ENCODE assay signal across 23 mouse cellular contexts in genomic region chr2:51443946-51444345, GRCm38 (mm10).
DNase-seq lines count a peak whose midpoint lies in the region; ATAC-seq and TF ChIP-seq lines count a peak whose summit lies in the region.
"Had no signal": no experiment of that assay in that cellular context is flagged by ENCODE, and none has a peak within 500 bp of the region (broad histone marks: within the 10 kb centered on the region; RNA-seq: fewer than 3 reads in every experiment).

No protein-coding gene starts in this region.

- H3K9ac ChIP-seq in hindbrain, embryonic 14.5 days = no peak overlapping the region
- H3K9ac ChIP-seq in intestine, embryonic 16.5 days (ENCODE audit: low read depth, low read length) = no peak overlapping the region
- H3K9ac ChIP-seq in midbrain, embryonic 14.5 days (replicated peaks; ENCODE audit: low read length) = no peak overlapping the region
- H3K9ac ChIP-seq: embryonic facial prominence, embryonic 13.5 days; forebrain, embryonic 12.5 days; heart, embryonic 13.5 days; hindbrain, embryonic 12.5 days had no signal

- ATAC-seq in hindbrain, embryonic 14.5 days (ENCODE audit: low FRiP score) = peak; percentile 37; the same call in 1 of the 2 replicates
- ATAC-seq in intestine, embryonic 16.5 days = peak; percentile 96
- ATAC-seq in midbrain, embryonic 14.5 days (ENCODE audit: low FRiP score, low TSS enrichment) = peak; percentile 83; the same call in 1 of the 2 replicates
- ATAC-seq: activated CD4-positive, CD25-positive, alpha-beta regulatory T cell, adult 4 months; forebrain, embryonic 16.5 days; hindbrain, postnatal 0 days; Patski had no signal

- no peak overlapping the region for H3K4me3 ChIP-seq in hindbrain, embryonic 14.5 days (replicated peaks; ENCODE audit: low read length)
- no peak overlapping the region for H3K4me3 ChIP-seq in hindbrain, embryonic 10.5 days
- no peak overlapping the region for H3K4me3 ChIP-seq in intestine, embryonic 16.5 days (ENCODE audit: low read length)
- H3K4me3 ChIP-seq in midbrain, embryonic 14.5 days (replicated peaks; ENCODE audit: low read depth, low read length) = no peak overlapping the region
- H3K4me3 ChIP-seq: embryonic facial prominence, embryonic 13.5 days; forebrain, embryonic 12.5 days; heart, embryonic 13.5 days; hindbrain, embryonic 12.5 days had no signal

- 54% methylated on average over 3 of the region's 3 CpGs for whole genome bisulfite sequencing in hindbrain, embryonic 14.5 days
- WGBS in hindbrain, embryonic 10.5 days = 80% methylated on average over 3 of the region's 3 CpGs
- 53% methylated on average over 3 of the region's 3 CpGs for WGBS in intestine, embryonic 16.5 days
- 16% methylated on average over 3 of the region's 3 CpGs for WGBS in midbrain, embryonic 14.5 days

- no peaks in the 10 kb centered on the region for H3K36me3 ChIP-seq in hindbrain, embryonic 14.5 days (replicated peaks; ENCODE audit: control insufficient read depth, insufficient read depth)
- no peaks in the 10 kb centered on the region for H3K36me3 ChIP-seq in hindbrain, embryonic 10.5 days
- H3K36me3 ChIP-seq in intestine, embryonic 16.5 days (ENCODE audit: control insufficient read depth, insufficient read depth, low read length) = no peaks in the 10 kb centered on the region
- H3K36me3 ChIP-seq in midbrain, embryonic 14.5 days (ENCODE audit: control insufficient read depth, insufficient read depth, low read length) = no peaks in the 10 kb centered on the region
- H3K36me3 ChIP-seq: embryonic facial prominence, embryonic 13.5 days; forebrain, embryonic 12.5 days; heart, embryonic 13.5 days; hindbrain, embryonic 12.5 days had no signal

- no peaks in the 10 kb centered on the region; the same call in 1 of the 2 replicates for H3K4me1 ChIP-seq in hindbrain, embryonic 14.5 days (replicated peaks; ENCODE audit: control insufficient read depth, insufficient read depth, low read length)
- 0 out of 2 replicates have a peak, but pooled peaks cover 5% of the 10 kb centered on the region for H3K4me1 ChIP-seq in hindbrain, embryonic 10.5 days (replicated peaks)
- peaks cover 2% of the 10 kb centered on the region; the same call in 1 of the 2 replicates for H3K4me1 ChIP-seq in intestine, embryonic 16.5 days (ENCODE audit: control insufficient read depth, insufficient read depth, low read length)
- peaks cover 19% of the 10 kb centered on the region; the same call in 1 of the 2 replicates for H3K4me1 ChIP-seq in midbrain, embryonic 14.5 days (ENCODE audit: control insufficient read depth, insufficient read depth, low read length)
- H3K4me1 ChIP-seq: heart, embryonic 13.5 days had no signal

- no peak overlapping the region for H3K27ac ChIP-seq in hindbrain, embryonic 14.5 days
- no peak overlapping the region for H3K27ac ChIP-seq in hindbrain, embryonic 10.5 days
- H3K27ac ChIP-seq in intestine, embryonic 16.5 days (ENCODE audit: low read length) = no peak overlapping the region
- no peak overlapping the region for H3K27ac ChIP-seq in midbrain, embryonic 14.5 days (replicated peaks; ENCODE audit: low read depth, low read length)
- H3K27ac ChIP-seq: embryonic facial prominence, embryonic 13.5 days; forebrain, embryonic 12.5 days; heart, embryonic 13.5 days; hindbrain, embryonic 12.5 days; hindbrain, postnatal 0 days had no signal

- TF ChIP-seq CTCF in brain, embryonic 14.5 days (IDR thresholded peaks at IDR 0.05; ENCODE audit: borderline replicate concordance, extremely low read depth, insufficient read depth, insufficient read length) = no peak

- H3K4me2 ChIP-seq in hindbrain, embryonic 14.5 days (replicated peaks) = no peak overlapping the region
- no peak overlapping the region for H3K4me2 ChIP-seq in intestine, embryonic 16.5 days (ENCODE audit: low read depth, low read length)
- no peak overlapping the region for H3K4me2 ChIP-seq in midbrain, embryonic 14.5 days (ENCODE audit: low read length)
- H3K4me2 ChIP-seq: forebrain, embryonic 12.5 days; heart, embryonic 13.5 days; hindbrain, embryonic 12.5 days had no signal

- no peak for TF ChIP-seq POLR2A in brain, embryonic 14.5 days (IDR thresholded peaks at IDR 0.05; ENCODE audit: borderline replicate concordance, extremely low read depth, insufficient read depth, insufficient read length, poor library complexity, severe bottlenecking)

- no peaks in the 10 kb centered on the region for H3K27me3 ChIP-seq in hindbrain, embryonic 14.5 days (ENCODE audit: control insufficient read depth, insufficient read depth, low read length)
- H3K27me3 ChIP-seq in hindbrain, embryonic 10.5 days (ENCODE audit: insufficient read depth, poor library complexity, severe bottlenecking) = no peaks in the 10 kb centered on the region
- no peaks in the 10 kb centered on the region for H3K27me3 ChIP-seq in intestine, embryonic 16.5 days (replicated peaks; ENCODE audit: control insufficient read depth, insufficient read depth, low read length)
- H3K27me3 ChIP-seq in midbrain, embryonic 14.5 days (ENCODE audit: control insufficient read depth, insufficient read depth, low read length) = no peaks in the 10 kb centered on the region
- H3K27me3 ChIP-seq: CH12.LX; embryonic facial prominence, embryonic 13.5 days; forebrain, embryonic 12.5 days; heart, embryonic 13.5 days; hindbrain, embryonic 12.5 days; Patski had no signal

- DNase-seq in hindbrain, embryonic 14.5 days (ENCODE audit: low spot score) = no peak
- DNase-seq in hindbrain, embryonic 10.5 days (ENCODE audit: low spot score) = no peak
- peak; percentile 59 for DNase-seq in brain, embryonic 14.5 days (ENCODE audit: low read depth)
- peak; percentile 72 for DNase-seq in midbrain, embryonic 14.5 days
- no peak for DNase-seq in left cerebral cortex, adult 9 months (ENCODE audit: low spot score in 2 of 2)
- DNase-seq in gastrocnemius, postnatal 14 days = no peak
- DNase-seq in thymus, postnatal 25 days = no peak
- DNase-seq: adrenal gland, postnatal 14 days; cerebellum, adult 18-20 months; cerebellum, adult 9-11 months; cerebellum, postnatal 36 days; gastrocnemius, postnatal 25 days; heart, postnatal 36 days had no signal

- no peaks in the 10 kb centered on the region for H3K9me3 ChIP-seq in hindbrain, embryonic 14.5 days (ENCODE audit: control insufficient read depth, low read length)
- H3K9me3 ChIP-seq in hindbrain, embryonic 10.5 days = no peaks in the 10 kb centered on the region
- H3K9me3 ChIP-seq in intestine, embryonic 16.5 days (ENCODE audit: control insufficient read depth, low read length) = no peaks in the 10 kb centered on the region
- no peaks in the 10 kb centered on the region for H3K9me3 ChIP-seq in midbrain, embryonic 14.5 days (ENCODE audit: control insufficient read depth, low read length)
- H3K9me3 ChIP-seq: embryonic facial prominence, embryonic 13.5 days; heart, embryonic 13.5 days; hindbrain, embryonic 12.5 days had no signal

- intact Hi-C loops in gastrocnemius, postnatal 14 days (cut with DNase I; ENCODE audit: low total_unique reads) = no loop called here

Comparison
In these comparisons a context has a peak if more than half of its experiments do, and no peak if none do; other contexts are left out.
1. ATAC-seq: peak in every context shown above with its lines; median percentile 96 in intestine, embryonic 16.5 days; 83 in midbrain, embryonic 14.5 days; 37 in hindbrain, embryonic 14.5 days.
2. DNase-seq: peak in brain, embryonic 14.5 days (single experiment) and midbrain, embryonic 14.5 days (single experiment); none in hindbrain, embryonic 14.5 days (single experiment), hindbrain, embryonic 10.5 days (single experiment), left cerebral cortex, adult 9 months (0 of 2), gastrocnemius, postnatal 14 days (single experiment) and thymus, postnatal 25 days (single experiment).